Mouse (Mus musculus) heart, adult 2 months (tissue): ENCODE measurements around the gene Aasdh.

Experiments
- CTCF ChIP-seq: fragments of 200-600 bp; IDR thresholded peaks from 2 replicates; pipeline ENCODE4 v1.8.1; 2022; ENCODE audit warnings: antibody characterized with exemption, mild to moderate bottlenecking, moderate library complexity
- EP300 ChIP-seq: fragments of 200-500 bp; IDR thresholded peaks from 2 replicates; pipeline ENCODE4 v1.6.1; 2011; ENCODE audit warnings: low read depth, low read length, control low read depth; ENCODE audit not compliant: insufficient read depth
- POLR2A ChIP-seq: fragments of 200-500 bp; IDR thresholded peaks from 2 replicates; pipeline ENCODE4 v1.6.1; 2011; ENCODE audit warnings: mild to moderate bottlenecking, low read depth, low read length, control low read depth; ENCODE audit not compliant: insufficient read depth

DNA sequence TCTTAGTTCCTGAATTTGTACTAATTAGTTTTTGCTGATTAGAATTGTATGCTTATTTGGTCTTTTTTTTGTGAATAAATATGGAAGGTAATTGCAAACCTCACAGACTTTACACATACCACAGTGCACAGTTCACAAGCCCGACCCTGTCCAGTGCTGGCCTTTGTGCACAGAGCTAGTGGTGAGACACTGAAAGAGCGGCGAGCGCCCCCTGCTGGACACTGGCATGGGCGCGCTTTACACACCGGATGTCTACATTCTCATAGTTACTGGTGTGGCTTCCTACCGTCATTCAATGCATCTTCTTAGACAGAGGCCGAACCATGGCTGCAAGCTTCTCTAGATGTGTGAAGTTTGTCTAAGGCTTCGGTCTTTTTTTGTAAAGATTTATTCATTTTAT lies 51.8 kb downstream of the Aasdh start:
- TF ChIP-seq CTCF = no peak; the same call in 1 of the 2 replicates
- TF ChIP-seq POLR2A = no peak
- no peak for TF ChIP-seq EP300
